Mouse (Mus musculus): ENCODE measurements at regions not wholly inside any gene's neighbourhood (a gene's known extent, or its start where the extent isn't known, plus 50 kb on each side); places are given as distances from the start of the nearest gene placed in this dataset.

DNA sequence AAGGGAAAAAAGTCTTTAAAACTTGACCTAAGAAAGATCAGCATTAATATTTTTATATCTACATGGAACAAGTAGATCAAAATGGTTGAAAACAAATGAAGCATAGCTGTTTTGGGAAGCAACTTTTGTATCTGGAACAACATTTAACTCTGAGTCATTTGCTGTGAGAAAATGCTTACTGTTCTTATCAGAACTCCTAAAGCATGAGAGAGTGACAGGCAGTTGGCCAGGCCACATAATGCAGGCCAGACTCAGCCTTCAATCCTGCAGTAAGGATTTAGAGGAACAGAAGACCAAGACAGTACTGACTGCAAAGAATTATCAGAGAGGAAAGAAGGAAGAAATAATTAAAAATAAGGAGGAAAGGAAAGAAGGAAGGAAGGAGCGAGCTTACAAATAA lies 275.8 kb downstream of the Gm11361 start:
- no peaks in the 10 kb centered on the region for H3K79me2 ChIP-seq (replicated peaks; ENCODE audit: control insufficient read depth, extremely low read depth, insufficient read depth, poor library complexity, severe bottlenecking)
- H3K36me3 ChIP-seq (replicated peaks in 1 of 2; ENCODE audit: control insufficient read depth in 1 of 2, insufficient read depth in 1 of 2, low read length in 1 of 2), result no peaks in the 10 kb centered on the region
- H3K9ac ChIP-seq (ENCODE audit: insufficient read depth, low read depth), result no peak overlapping the region
- in situ Hi-C loops (cut with MboI; ENCODE audit: low pct_ligation_motif_present, low pct_unique_long_range_greater_than_20kb, low sequenced_read_pairs) (no loop called here), dilution Hi-C loops (cut with MboI; ENCODE audit: extremely low pct_ligation_motif_present, extremely low pct_unique_long_range_greater_than_20kb, low sequenced_read_pairs) (no loop called here)
- no peak for DNase-seq (ENCODE audit: extremely low read depth)
- no peaks in the 10 kb centered on the region for H3K4me1 ChIP-seq (ENCODE audit: control insufficient read depth in 1 of 2, insufficient read depth in 2 of 2)
- H3K9me3 ChIP-seq (replicated peaks; ENCODE audit: low read length), result peaks cover 6% of the 10 kb centered on the region
- H3K4me3 ChIP-seq (replicated peaks in 1 of 3; ENCODE audit: low read depth in 2 of 3, low read length in 2 of 3, poor library complexity in 1 of 3), result no peak overlapping the region
- H3K27ac ChIP-seq (ENCODE audit: insufficient read depth, low read depth), result no peak overlapping the region
- TF ChIP-seq CHD2 (IDR thresholded peaks at IDR 0.05; ENCODE audit: low read length) (no peak), RCOR1 (conservative IDR thresholded peaks at IDR 0.05; ENCODE audit: low read depth, low read length) (no peak), BHLHE40 (IDR thresholded peaks at IDR 0.05; ENCODE audit: low read depth, low read length) (no peak), E2F4 (IDR thresholded peaks at IDR 0.05; ENCODE audit: insufficient replicate concordance, low read depth, low read length) (no peak), MAX (IDR thresholded peaks at IDR 0.05; ENCODE audit: low read length) (no peak), JUN (IDR thresholded peaks at IDR 0.05; ENCODE audit: insufficient read depth, low read depth, low read length) (no peak), ETS1 (conservative IDR thresholded peaks at IDR 0.05; ENCODE audit: low read depth, low read length) (no peak), NRF1 (IDR thresholded peaks at IDR 0.05; ENCODE audit: low read depth, low read length) (no peak), ELF1 (IDR thresholded peaks at IDR 0.05; ENCODE audit: low read depth, low read length) (no peak), UBTF (IDR thresholded peaks at IDR 0.05; ENCODE audit: low read depth, low read length) (no peak), SIN3A (IDR thresholded peaks at IDR 0.05; ENCODE audit: low read length) (no peak), POLR2A (IDR thresholded peaks at IDR 0.05; ENCODE audit: low read depth, low read length) (no peak), MAZ (IDR thresholded peaks at IDR 0.05; ENCODE audit: low read depth, low read length) (no peak), CTCF (conservative IDR thresholded peaks at IDR 0.05 in 1 of 2, IDR thresholded peaks at IDR 0.05 in 1 of 2; ENCODE audit: low read depth in 2 of 2, low read length in 2 of 2) (no peak), ZKSCAN1 (IDR thresholded peaks at IDR 0.05; ENCODE audit: borderline replicate concordance, low read depth, low read length) (no peak), TCF12 (IDR thresholded peaks at IDR 0.05; ENCODE audit: low read depth, low read length) (no peak), RAD21 (IDR thresholded peaks at IDR 0.05; ENCODE audit: low read depth, low read length) (no peak), PAX5 (IDR thresholded peaks at IDR 0.05; ENCODE audit: low read length) (no peak), GABPA (IDR thresholded peaks at IDR 0.05; ENCODE audit: insufficient replicate concordance, low read depth, low read length) (no peak), MYC (IDR thresholded peaks at IDR 0.05; ENCODE audit: low read depth, low read length) (no peak)
- no peak overlapping the region for H3K4me2 ChIP-seq (ENCODE audit: insufficient read depth, low read depth, poor library complexity, severe bottlenecking)
- no peaks in the 10 kb centered on the region for H3K27me3 ChIP-seq (replicated peaks)

GRCm38 (mm10) chr13:28532278-28532677 lies 274.9 kb downstream of the Gm11361 start:
- H3K9ac ChIP-seq (ENCODE audit: insufficient read depth, low read depth), result no peak overlapping the region
- DNase-seq (ENCODE audit: extremely low read depth), result no peak
- H3K27me3 ChIP-seq (replicated peaks), result no peaks in the 10 kb centered on the region
- no peak overlapping the region for H3K27ac ChIP-seq (ENCODE audit: insufficient read depth, low read depth)
- H3K4me1 ChIP-seq (ENCODE audit: control insufficient read depth in 1 of 2, insufficient read depth in 2 of 2), result no peaks in the 10 kb centered on the region
- no peak overlapping the region for H3K4me3 ChIP-seq (replicated peaks in 1 of 3; ENCODE audit: low read depth in 2 of 3, low read length in 2 of 3, poor library complexity in 1 of 3)
- H3K4me2 ChIP-seq (ENCODE audit: insufficient read depth, low read depth, poor library complexity, severe bottlenecking), result no peak overlapping the region
- dilution Hi-C loops (cut with MboI; ENCODE audit: extremely low pct_ligation_motif_present, extremely low pct_unique_long_range_greater_than_20kb, low sequenced_read_pairs), result no loop called here
- peaks cover 6% of the 10 kb centered on the region for H3K9me3 ChIP-seq (replicated peaks; ENCODE audit: low read length)
- TF ChIP-seq ZC3H11A (IDR thresholded peaks at IDR 0.05; ENCODE audit: low read depth, low read length) (no peak), MYC (IDR thresholded peaks at IDR 0.05; ENCODE audit: low read depth, low read length) (no peak), JUND (conservative IDR thresholded peaks at IDR 0.05; ENCODE audit: low read depth, low read length) (no peak), POLR2AphosphoS2 (IDR thresholded peaks at IDR 0.05; ENCODE audit: low read depth, low read length) (no peak), UBTF (IDR thresholded peaks at IDR 0.05; ENCODE audit: low read depth, low read length) (no peak), KAT2A (IDR thresholded peaks at IDR 0.05; ENCODE audit: insufficient replicate concordance, low read length) (no peak), CTCF (conservative IDR thresholded peaks at IDR 0.05 in 1 of 2, IDR thresholded peaks at IDR 0.05 in 1 of 2; ENCODE audit: low read depth in 2 of 2, low read length in 2 of 2) (no peak), ZNF384 (IDR thresholded peaks at IDR 0.05; ENCODE audit: low read depth, low read length) (no peak), USF1 (IDR thresholded peaks at IDR 0.05; ENCODE audit: low read depth, low read length) (no peak), SMC3 (IDR thresholded peaks at IDR 0.05; ENCODE audit: low read depth, low read length) (no peak)
- in situ Hi-C loops (cut with MboI; ENCODE audit: low pct_ligation_motif_present, low pct_unique_long_range_greater_than_20kb, low sequenced_read_pairs), result no loop called here
- H3K36me3 ChIP-seq (replicated peaks in 1 of 2; ENCODE audit: control insufficient read depth in 1 of 2, insufficient read depth in 1 of 2, low read length in 1 of 2), result no peaks in the 10 kb centered on the region
- H3K79me2 ChIP-seq (replicated peaks; ENCODE audit: control insufficient read depth, extremely low read depth, insufficient read depth, poor library complexity, severe bottlenecking), result no peaks in the 10 kb centered on the region

Measured in CH12.LX (cell line).